Mouse (Mus musculus): ENCODE measurements around the gene Serpinb6b. TPM values are rescaled to one million over a fixed set of nuclear protein-coding genes. Genes with fewer than 3 reads are reported as not detected.
A peak's percentile ranks its signal among the peaks of the same experiment; 100 is the strongest.

Serpinb6b gene
- total RNA-seq, 2 experiments from 2014 or later, result 1.7 to 2.3 TPM

DNA sequence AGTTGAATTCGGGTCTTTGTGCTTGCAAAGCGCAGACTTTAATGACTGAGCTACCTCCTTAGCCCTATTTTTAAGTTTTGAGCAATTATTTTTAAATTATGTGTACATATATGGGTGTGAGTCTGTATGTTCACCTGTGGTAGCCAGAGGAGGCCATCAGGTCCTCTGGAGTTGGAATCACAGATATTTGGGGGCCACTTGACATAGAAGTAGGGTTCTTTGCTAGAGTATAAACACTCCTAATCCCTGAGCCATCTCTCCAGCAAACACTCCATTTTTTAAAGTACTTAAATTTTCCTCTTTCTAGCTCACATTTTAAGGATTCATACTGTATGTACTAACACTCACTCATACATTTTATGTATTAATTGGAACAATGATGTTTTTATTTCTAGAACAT, 9.3 kb downstream of the Serpinb6b start:
- DNase-seq, result no peak
- intact Hi-C loops (cut with DNase I), result no loop called here

DNA sequence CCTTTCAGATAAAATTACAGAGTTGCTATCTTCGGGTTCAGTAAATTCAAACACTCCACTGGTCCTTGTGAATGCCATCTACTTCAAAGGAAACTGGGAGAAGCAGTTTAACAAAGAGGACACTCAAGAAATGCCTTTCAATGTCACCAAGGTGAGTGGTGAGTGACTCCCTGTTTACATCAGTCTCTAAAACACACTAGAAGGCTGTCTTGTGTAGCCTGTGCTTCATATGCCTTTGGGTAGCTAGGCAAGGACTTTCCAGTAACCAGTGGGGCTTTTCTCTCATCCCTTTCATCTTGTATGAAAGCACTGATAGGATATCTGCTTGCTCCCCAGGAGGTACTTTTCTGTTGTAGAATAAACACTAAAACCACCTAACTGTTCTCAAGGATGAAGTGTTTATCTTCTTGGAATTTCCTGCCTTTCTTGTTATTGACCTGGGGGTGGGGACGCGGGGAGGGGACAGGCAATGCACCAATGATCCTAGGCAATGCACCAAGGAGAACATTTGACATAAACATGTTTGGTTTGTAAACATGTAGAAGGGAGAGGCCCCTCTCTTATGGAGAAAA, 10.0 kb downstream of the Serpinb6b start:
- intact Hi-C loops (cut with DNase I), result no loop called here
- no peak for DNase-seq

DNA sequence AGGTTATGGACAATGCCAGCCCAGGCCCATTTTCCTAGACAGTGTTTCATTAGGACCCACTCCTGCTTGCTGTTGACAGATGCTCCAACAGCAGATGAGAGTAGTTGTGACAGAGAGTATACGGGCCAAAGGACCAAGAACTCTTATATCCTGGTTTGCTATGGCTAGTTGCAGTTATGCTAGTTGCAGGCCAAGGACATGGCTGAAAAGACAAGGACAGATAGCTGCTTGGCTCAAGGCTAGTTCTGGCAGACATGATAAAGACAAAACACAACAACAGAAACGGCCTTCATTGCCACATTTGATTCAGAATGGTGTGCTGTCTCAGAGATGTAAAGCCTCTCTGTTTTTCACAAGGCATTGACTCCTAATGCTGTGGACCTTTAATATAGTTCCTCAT, 10.7 kb downstream of the Serpinb6b start:
- intact Hi-C loops (cut with DNase I), result no loop called here

DNA sequence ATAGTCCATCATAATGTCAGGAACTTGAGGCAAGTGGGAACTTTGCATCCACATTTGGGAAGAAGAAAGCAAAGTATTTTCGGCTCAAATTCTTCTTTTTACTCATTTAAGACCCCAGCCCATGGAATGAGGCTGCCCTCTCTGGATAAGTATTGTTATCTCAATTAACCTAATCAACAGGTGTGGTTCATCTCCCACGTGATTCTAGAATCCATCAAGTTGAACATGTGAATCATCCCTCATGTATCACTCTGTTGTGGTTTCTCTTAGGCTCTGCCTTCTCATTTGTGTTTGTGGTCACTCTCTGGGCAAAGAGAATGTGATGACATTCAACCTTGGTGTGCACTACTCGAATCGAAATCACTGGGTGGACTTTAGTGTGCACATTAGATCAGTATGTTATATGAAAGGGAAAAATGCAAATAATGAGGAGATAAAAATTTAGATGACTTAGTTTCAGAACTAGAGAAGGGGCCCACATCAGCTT, 17.6 kb downstream of the Serpinb6b start:
- intact Hi-C loops (cut with DNase I), result no loop called here
- no peak for DNase-seq

More for the DNA sequence above, 10.7 kb downstream of the Serpinb6b start:
- DNase-seq, result no peak

DNA sequence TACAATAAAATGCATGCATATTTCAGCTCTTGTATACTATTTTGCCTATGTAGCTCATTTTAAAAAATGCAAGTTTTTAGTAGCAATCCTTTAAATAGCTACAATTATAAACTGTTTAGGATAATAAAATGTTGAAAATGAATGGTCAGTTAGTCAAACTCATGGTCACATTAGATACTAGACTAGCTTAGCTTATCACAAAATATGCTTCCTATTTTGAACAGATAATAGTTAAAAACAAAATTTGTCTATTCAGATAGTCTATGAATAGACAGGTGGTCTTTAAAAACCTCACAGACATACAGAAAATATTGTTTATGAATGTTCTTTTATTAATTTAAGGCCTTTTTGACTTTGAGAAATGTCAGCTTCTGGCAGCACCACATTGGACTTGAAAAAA, 21.2 kb downstream of the Serpinb6b start:
- intact Hi-C loops (cut with DNase I), result no loop called here

DNA sequence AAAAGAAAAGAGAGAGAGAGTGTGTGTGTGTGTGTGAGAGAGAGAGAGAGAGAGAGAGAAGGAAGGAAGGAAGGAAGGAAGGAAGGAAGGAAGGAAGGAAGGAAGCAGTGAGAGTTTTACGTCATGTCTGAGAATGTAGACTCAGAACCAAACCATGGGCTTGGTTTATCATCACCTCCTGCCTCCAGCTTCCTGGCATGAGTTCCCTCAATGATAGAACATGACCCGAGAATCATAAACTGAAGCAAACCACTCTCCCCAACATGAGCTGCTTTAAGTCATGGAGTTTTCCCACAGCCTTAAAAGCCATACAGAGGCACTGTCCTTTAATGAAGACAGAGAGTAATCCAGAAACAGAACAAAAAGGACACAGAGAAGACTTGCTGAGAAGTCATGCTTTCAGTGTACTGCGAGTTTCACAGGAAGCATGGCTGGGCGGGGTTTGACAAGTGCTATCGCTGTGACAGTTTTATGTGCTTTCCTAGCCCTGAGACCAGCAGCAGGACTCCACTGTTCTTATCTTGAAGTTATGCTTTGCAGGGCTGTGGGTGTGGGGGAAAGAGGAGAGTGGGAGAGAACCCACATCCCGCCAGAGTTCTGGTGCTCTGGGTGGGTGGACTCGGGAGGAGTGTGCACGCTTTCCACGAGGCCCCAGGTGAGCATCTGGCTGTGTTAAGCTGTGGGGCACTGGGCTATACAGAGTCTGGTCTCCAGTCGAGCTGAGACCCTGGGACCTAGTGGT, 28.3 kb downstream of the Serpinb6b start:
- intact Hi-C loops (cut with DNase I), result no loop called here
- no peak for DNase-seq

More for the DNA sequence above, 21.2 kb downstream of the Serpinb6b start:
- DNase-seq, result no peak

DNA sequence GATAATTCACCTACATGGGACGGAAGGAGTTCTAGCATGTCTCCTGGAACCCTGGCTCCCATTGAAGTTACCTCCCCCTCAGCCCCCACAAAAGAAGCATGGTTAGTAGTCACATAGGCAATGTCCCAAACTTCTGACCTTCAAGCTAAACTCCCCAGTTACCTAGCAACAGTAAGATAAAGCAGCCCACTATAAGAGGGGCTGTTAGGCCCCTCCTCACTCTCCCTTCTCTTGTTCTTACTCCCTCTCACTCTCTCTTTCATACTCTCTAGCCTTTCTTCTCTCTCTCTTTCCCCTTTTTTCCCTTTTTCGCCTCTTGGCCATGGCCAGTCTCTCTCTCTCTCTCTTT, 28.9 kb downstream of the Serpinb6b start:
- intact Hi-C loops (cut with DNase I), result no loop called here
- DNase-seq, result no peak

DNA sequence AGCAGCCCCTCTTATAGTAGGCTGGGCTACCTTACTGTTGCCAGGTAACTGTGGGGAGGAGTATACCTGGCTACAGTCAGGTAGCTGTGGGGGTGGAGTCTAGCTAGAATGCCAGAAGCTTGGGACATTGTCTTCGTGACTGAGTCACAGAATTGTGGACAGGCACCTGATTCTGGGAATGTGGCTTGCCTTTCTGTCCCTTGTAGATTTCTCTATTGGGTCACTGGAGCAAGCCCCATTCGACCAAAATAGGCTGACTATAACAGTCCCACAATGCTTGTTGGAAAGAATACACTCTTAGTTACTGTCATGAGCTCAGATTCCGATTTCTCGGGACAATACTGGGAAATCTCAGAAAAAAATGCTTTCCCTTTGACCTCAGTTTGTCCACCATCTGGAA, 30.0 kb downstream of the Serpinb6b start:
- intact Hi-C loops (cut with DNase I), result no loop called here

DNA sequence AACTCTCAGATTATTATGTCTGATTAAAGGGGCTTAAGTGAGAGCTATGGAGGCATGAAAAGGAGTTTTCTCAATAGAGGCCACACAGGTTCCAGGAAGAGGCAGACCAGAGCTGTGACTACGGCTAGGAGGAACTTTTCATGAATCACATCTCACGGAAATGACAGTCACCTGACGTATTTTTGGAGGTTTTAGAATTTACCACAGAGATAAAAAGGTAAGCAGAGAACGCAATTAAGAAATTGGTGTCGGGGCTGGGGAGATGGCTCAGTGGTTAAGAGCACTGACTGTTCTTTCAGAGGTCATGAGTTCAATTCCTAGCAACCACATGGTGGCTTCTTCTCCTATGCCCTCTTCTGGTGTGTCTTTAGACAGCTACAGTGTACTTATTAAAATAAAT, 36.3 kb downstream of the Serpinb6b start:
- DNase-seq, result no peak
- intact Hi-C loops (cut with DNase I), result no loop called here

More for the DNA sequence above, 30.0 kb downstream of the Serpinb6b start:
- DNase-seq, result no peak

DNA sequence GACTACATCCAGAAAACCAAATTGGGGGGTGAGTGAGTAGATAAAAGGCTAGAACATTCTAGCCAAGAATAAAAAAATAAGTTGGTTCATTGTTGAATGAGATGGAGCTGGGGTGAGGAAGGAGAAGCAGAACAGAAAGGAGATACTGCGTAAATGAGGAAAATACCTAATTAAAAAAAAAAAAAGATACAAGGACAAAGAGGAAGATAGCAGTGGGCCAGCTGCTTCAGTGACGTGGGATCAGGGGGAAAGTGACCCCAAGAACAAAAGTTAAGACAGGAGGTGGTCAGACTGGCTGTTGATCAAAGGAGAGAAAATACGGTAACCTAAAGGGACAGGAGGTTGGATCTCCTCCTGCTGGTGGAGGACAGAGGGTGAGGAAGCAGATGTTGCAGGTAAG, 37.9 kb downstream of the Serpinb6b start, which contains the start of gene Serpinb9:
Gene Serpinb9 (plus strand): TSS at position 301 of the 400 bp plus-strand sequence.
- DNase-seq, result no peak
- intact Hi-C loops (cut with DNase I), result no loop called here

DNA sequence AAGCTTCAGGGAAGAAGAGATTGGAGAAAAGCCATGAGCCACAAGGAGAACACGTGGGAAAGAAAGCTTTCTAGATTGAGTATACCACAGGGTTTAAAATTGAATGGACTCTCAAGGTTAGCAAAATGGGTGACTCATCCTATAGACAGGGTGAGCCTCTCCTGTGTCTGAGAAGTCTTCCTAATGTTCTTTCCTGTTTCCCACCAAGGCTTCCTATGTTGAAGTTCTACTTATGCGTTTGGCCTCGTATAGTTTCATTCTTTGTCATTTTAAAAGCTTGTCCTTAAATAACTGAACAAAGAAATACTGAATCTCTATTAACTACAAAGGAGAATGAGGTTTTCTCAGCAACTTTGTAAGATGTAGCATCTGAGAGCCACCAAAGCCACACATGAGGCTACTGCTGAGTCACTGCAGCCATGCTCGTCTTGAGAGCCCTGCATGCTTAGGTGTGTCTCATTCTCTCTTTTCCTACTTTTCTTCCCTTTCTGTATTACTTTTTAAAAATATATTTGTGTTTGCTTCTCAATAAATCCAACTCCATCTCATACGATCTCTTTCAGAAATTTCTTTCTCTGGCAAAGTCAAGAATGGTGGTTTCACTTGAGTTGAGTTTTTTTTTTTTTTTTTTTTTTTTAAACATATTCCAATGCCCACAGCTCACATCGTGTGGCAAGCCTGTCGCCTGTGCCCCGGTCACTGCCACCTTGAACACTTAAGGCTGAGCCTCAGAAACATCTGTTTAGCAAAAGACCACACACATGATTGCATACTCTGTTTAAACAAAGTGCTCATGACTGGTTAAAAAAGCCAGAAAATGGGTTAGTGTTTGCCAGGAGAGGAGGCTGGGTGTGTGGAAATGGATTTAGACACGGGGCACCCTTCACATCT, 38.8 kb downstream of the Serpinb6b start:
- DNase-seq, result no peak
- intact Hi-C loops (cut with DNase I), result no loop called here

DNA sequence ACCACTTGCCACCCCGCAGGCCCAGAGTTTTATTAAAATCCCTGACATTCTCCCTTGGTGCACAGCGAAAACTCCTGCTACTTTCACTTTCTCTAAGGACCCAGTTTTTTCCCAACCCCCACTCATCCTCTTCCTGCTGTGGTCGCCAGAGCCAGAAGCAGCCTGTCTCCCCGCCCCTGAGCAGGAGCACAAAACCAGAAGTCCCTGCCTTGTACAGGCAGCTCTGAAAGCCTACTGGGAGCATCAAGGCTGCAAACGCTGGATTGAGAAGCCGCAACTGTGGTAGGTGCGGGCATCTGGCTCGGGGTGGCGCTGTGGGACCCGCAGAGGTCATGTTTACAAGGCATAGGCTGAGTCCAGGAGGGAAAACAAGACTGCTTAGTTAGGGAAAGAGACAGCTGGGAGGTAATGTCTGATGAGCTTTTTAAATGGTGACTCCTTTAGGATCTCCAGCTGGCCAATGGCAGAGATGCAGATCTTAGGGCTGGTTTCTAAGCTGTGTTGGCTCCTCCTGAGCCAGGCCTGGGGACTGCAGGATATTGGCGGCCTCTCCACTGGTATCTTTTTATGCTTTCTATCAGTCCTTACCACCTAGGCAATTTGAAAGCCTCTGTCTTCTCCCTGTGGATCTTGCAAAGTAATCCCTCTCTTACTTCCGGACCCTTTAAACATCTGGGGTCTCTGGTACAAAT, 39.6 kb downstream of the Serpinb6b start:
- intact Hi-C loops (cut with DNase I), result no loop called here
- DNase-seq, result peak; percentile 82

DNA sequence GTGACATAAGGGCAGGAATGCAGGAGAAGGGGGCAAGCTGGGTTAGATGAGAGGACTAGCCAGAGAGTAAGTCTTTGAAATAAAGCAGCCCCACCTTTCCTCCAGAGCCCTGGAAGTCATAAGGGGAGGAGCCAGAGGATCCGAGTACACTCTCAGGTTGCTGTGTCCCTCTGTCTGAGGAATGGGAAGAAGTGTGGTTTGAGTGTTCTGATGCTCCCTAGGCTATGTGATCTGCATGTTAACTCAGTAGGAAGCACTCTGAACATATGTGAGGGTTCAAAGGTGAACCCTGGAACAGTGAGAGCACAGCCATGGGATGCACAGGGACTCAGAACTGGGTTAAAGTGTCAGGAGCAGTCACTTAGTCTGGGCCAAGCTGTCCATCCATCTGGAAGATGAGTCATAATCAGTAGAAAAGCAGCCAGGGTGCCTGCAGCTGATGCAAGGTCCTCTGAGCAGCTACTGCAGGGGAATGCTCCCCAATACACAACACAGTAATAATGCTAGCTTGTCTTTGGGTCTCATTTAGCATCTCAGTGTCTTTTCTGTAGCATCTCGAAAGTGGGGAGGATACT, 40.6 kb downstream of the Serpinb6b start:
- no peak for DNase-seq
- intact Hi-C loops (cut with DNase I), result no loop called here

DNA sequence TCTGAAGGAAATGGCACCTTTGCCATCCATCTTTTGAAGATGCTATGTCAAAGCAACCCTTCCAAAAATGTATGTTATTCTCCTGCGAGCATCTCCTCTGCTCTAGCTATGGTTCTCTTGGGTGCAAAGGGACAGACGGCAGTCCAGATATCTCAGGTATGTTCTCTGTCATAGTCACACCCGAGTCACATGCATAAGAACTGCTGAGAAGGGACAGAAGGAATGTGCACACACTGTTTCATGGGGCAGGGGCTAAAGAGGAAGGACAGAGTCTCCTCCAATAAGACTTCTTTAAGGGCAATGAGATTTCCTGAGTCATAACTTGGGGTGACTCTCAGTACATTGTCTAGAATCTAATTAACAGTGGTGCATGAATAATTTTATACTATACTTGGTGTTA, 41.5 kb downstream of the Serpinb6b start:
- intact Hi-C loops (cut with DNase I), result no loop called here

DNA sequence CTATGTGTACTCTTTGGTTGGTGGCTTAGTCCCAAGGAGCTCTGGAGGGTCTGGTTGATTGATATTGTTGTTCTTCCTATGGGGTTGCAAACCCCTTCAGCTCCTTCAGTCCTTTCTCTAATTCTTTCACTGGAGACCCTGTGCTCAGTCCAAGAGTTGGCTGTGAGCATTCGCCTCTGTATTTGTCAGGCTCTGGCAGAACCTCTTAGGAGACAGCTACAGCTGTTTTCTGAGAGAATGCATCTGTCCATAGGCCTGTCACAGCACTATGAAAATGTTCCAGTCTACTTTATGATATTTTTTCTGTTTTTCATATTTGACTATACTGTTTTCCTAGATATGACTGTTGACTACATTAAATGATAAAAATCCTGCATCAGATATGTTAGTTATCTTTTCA, 47.4 kb downstream of the Serpinb6b start:
- intact Hi-C loops (cut with DNase I), result no loop called here
- DNase-seq, result no peak

More for the DNA sequence above, 41.5 kb downstream of the Serpinb6b start:
- DNase-seq, result no peak

DNA sequence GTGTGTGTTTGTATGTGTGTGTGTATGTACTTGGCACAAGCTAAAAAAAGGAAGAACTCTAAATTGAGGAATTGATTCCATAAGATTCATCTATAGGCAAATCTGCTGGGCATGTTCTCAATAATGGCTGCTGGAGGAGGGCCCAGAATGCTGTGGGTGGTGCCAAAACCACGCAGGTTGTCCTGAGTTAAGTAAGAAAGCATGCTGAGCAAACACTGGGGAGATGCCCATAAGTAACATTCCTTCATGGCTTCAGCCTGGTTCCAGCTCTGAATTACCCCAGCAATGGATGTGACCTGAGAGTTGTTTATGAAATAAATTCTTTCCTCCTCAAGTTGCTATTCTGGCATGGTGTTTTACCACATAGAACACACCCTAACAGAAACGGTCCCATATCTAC, 48.3 kb downstream of the Serpinb6b start:
- no peak for DNase-seq
- intact Hi-C loops (cut with DNase I), result no loop called here

DNA sequence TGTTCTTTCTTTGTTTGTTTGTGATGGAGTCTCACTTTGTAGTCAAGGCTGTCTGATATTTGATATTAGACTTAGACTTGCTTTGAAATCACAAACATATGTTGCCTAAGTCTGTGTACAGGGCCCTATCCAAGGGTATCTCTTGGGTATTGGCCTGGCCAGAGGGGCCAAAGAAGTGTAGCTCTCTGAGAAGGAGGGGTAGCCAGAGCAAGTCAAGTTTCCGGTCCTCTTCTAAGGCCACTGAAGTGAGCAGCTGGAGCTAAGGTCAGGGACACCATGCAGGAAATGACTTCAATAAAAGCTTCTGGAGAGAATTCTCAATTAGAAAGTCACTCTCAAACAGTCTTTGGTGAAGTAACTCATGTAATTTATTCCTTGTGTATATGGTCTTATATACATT, 57.4 kb downstream of the Serpinb6b start:
- intact Hi-C loops (cut with DNase I), result no loop called here
- no peak for DNase-seq

DNA sequence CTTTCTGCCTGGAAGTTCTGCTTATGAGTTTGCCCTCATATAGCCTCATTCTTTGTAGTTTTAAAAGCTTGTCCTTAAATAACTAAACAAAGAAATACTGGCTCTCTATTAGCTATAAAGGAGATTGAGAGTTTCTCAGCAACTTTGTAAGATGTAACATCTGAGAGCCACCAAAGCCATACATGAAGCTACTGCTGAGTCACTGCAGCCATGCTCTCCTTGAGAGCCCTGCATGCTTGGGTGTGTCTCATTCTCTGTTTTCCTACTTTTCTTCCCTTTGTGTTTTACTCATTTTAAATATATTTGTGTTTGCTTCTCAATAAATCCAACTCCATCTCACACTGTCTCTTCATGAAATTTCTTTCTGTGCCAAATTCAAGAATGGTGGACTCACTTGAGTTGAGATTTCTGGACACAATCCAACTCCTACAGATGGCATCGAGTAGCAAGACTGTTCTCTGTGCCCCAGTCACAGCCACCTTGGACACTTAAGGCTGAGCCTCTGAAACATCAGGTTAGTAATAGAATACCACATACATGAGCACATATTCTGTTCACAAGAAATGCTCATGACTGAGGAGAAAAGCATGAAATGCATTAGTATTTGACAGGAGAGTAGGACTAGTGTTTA, 61.5 kb downstream of the Serpinb6b start:
- no peak for DNase-seq
- intact Hi-C loops (cut with DNase I), result no loop called here

DNA sequence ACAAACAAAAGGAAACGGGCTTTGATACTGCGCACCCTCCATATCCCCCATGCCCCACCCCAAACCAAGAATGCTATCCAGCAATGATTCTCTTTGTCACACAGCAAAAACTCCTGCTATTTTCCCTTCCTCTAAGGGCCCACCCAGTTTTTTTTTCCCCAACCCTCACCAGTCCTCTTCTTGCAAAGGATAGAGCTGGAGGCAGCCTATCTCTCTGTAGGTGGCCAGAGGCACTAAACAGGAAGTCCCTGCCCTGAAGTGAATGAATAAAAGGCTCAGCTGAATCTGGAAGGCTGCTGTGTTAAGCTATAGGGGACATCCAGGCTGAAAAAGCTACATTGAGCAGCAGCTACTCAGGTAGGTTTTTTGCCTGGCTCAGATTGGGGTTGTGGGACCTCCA, 62.2 kb downstream of the Serpinb6b start, which contains the start of gene Serpinb9b:
Gene Serpinb9b (plus strand): TSS at position 173 of the 400 bp plus-strand sequence.
- intact Hi-C loops (cut with DNase I), result no loop called here

DNA sequence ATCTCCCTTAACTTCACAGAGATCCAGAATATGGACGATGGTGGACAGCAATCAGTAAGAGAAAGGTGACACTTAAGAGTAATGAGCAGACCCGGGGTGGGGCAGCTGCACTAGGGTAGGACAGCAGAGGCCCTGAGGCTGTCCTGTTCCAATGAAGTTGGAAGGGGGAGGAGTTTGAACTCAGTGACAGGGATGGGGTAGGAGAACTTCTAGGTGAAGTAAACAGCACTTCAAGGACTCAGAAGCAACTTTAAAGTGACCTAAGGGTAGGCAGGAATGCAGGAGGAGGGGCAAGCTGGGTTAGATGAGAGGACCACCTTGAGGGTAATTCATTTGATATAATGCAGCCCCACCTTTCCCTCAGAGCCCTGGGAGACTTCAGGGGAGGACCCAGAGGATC, 63.1 kb downstream of the Serpinb6b start:
- no peak for DNase-seq
- intact Hi-C loops (cut with DNase I), result no loop called here

More for the DNA sequence above, 62.2 kb downstream of the Serpinb6b start, which contains the start of gene Serpinb9b:
- DNase-seq, result no peak

All from left cerebral cortex, postnatal 4 days (tissue).